Mouse (Mus musculus): ENCODE results near the gene Serhl.

DNA sequence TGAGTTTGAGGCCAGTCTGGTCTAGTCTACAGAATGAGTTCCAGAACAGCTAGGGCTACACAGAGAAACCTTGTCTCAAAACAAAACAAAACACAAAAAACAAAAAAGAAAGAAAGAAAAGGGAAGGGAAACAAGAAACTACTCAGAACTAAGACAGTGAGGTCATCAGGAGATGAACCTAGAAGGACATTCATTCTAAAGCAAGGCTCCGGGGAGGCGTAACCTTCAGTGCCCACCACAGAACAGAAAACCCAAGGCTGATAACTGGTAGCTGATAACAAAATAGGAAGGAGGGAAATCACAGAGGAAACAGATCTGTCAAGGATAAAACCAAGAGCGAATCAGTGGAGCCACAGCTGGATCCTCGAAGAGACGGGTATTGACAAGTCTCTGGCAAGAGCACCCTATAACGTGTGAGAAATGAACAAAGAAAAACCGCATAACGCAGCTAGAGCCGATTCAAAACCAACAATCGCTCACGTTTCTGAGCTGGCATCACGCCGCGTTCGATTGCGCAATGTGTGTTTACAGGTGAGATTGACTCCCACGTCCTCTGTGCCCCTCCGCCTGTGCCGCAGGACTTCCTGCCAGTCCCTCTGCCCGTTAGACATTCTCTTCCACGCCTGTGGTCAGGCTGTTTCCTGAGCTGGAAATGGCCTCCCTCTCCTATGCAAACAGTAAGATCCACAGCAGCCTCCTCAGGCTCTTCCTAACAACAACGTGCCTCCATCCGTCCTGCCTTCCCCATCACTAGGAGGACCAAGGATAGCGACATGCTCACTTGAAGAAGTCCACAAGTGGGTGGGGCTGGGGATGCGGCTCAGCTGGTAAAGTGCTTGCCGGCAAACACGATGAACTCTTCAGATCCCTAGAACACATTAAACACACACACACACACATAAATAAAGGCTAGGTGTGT lies 13.4 kb upstream of the Serhl start:
- no peak for TF ChIP-seq POLR2A (IDR thresholded peaks at IDR 0.05; ENCODE audit: extremely low read depth, insufficient read depth, low read length)
- TF ChIP-seq CTCF (IDR thresholded peaks at IDR 0.05; ENCODE audit: low read depth, low read length): no peak
